Mouse (Mus musculus) stomach, postnatal 0 days (tissue): ENCODE results near the gene Lpcat1.

Experiments used
- CTCF ChIP-seq: IDR thresholded peaks from 2 replicates; pipeline ENCODE4 v1.5.1; 2016; ENCODE audit warnings: antibody characterized with exemption, low read depth, mild to moderate bottlenecking, moderate library complexity
- EP300 ChIP-seq: optimal IDR thresholded peaks from 2 replicates; pipeline ENCODE3; 2016; ENCODE audit warnings: antibody characterized with exemption

DNA sequence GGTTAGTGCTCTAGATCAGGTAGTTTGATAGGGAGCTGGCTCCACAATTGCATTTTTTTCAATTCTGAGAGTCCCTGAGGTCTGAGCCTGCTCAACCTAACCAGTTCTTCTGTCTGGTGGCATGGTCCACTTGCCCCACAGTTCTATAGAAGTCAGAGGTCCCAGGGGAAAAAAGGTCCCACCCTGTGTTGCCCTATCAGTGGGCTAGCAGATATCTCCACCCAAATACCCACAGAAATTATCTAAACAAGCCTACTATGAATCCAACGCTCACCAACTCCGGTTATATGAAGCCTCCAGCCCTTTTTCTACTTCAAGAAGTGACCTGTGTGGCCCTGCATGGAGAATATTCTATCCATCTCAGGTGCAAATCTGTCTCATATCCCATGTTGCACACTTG lies 20.9 kb upstream of the Lpcat1 start:
- TF ChIP-seq CTCF (no peak), EP300 (no peak)
